Mouse (Mus musculus): ENCODE data around the gene Asb14. TPM values are rescaled to one million over a fixed set of nuclear protein-coding genes. Genes with fewer than 3 reads are reported as not detected.

Asb14 gene
- polyA plus RNA-seq (2015; fragmentation: Nextera tagmentation; extraction: Ambion mirVana): 0.08 TPM in 1 of 2 replicates, not detected in the other

- no peaks in the 10 kb centered on the region for H3K9me3 ChIP-seq
- no peak for ATAC-seq (ENCODE audit: insufficient read depth, low FRiP score, low read depth)
- H3K9ac ChIP-seq: no peak within 1 kb of the TSS
- no peaks in the 10 kb centered on the region for H3K36me3 ChIP-seq
- WGBS: 87% methylated on average over 4 of the region's 4 CpGs
- H3K4me3 ChIP-seq (replicated peaks): no peak within 1 kb of the TSS
- no peaks in the 10 kb centered on the region for H3K27me3 ChIP-seq (replicated peaks)
- no peak within 1 kb of the TSS for H3K4me2 ChIP-seq
- no peaks in the 10 kb centered on the region for H3K4me1 ChIP-seq
- no peak within 1 kb of the TSS for H3K27ac ChIP-seq
Observed at GRCm38 (mm10) chr14:26894392-26894791, at the start of gene Asb14. TSS of gene Asb14 (plus strand) at chr14:26894557.

GRCm38 (mm10) chr14:26853053-26853452, 41.3 kb upstream of the Asb14 start:
- H3K4me3 ChIP-seq (replicated peaks): no peak overlapping the region
- no peak overlapping the region for H3K9ac ChIP-seq
- 74% methylated on average over 8 of the region's 8 CpGs for WGBS
- no peak overlapping the region for H3K27ac ChIP-seq
- no peaks in the 10 kb centered on the region for H3K36me3 ChIP-seq
- H3K9me3 ChIP-seq: no peaks in the 10 kb centered on the region
- no peak for ATAC-seq (ENCODE audit: insufficient read depth, low FRiP score, low read depth)
- H3K4me2 ChIP-seq: no peak overlapping the region
- H3K4me1 ChIP-seq: no peaks in the 10 kb centered on the region
- H3K27me3 ChIP-seq (replicated peaks): no peaks in the 10 kb centered on the region

- Histone ChIP-seq H3K4me3 (replicated peaks) (no peak overlapping the region), H3K27ac (no peak overlapping the region), H3K27me3 (replicated peaks) (no peaks in the 10 kb centered on the region), H3K9ac (no peak overlapping the region), H3K4me1 (no peaks in the 10 kb centered on the region), H3K9me3 (no peaks in the 10 kb centered on the region), H3K36me3 (no peaks in the 10 kb centered on the region), H3K4me2 (no peak overlapping the region)
- WGBS: 46% methylated on average over 2 of the region's 2 CpGs
- ATAC-seq (ENCODE audit: insufficient read depth, low FRiP score, low read depth): no peak
Observed at GRCm38 (mm10) chr14:26854066-26854465, 40.3 kb upstream of the Asb14 start.

- H3K4me2 ChIP-seq: no peak overlapping the region
- H3K4me3 ChIP-seq (replicated peaks): no peak overlapping the region
Observed at GRCm38 (mm10) chr14:26858364-26858763, 36.0 kb upstream of the Asb14 start.

GRCm38 (mm10) chr14:26859024-26859423, 35.3 kb upstream of the Asb14 start:
- no peaks in the 10 kb centered on the region for H3K9me3 ChIP-seq
- 84% methylated on average over 3 of the region's 3 CpGs for WGBS
- H3K27me3 ChIP-seq (replicated peaks): no peaks in the 10 kb centered on the region
- no peaks in the 10 kb centered on the region for H3K4me1 ChIP-seq
- no peak for ATAC-seq (ENCODE audit: insufficient read depth, low FRiP score, low read depth)
- no peak overlapping the region for H3K27ac ChIP-seq
- no peaks in the 10 kb centered on the region for H3K36me3 ChIP-seq
- H3K4me3 ChIP-seq (replicated peaks): no peak overlapping the region
- H3K9ac ChIP-seq: no peak overlapping the region
- no peak overlapping the region for H3K4me2 ChIP-seq

More at GRCm38 (mm10) chr14:26858364-26858763, 36.0 kb upstream of the Asb14 start:
- Histone ChIP-seq H3K9ac (no peak overlapping the region), H3K36me3 (no peaks in the 10 kb centered on the region), H3K9me3 (no peaks in the 10 kb centered on the region), H3K27ac (no peak overlapping the region), H3K27me3 (replicated peaks) (no peaks in the 10 kb centered on the region), H3K4me1 (no peaks in the 10 kb centered on the region)
- 67% methylated on average over 2 of the region's 2 CpGs for WGBS
- no peak for ATAC-seq (ENCODE audit: insufficient read depth, low FRiP score, low read depth)

- H3K9me3 ChIP-seq: no peaks in the 10 kb centered on the region
- no peak overlapping the region for H3K4me2 ChIP-seq
- no peak overlapping the region for H3K9ac ChIP-seq
- no peak for ATAC-seq (ENCODE audit: insufficient read depth, low FRiP score, low read depth)
- no peaks in the 10 kb centered on the region for H3K36me3 ChIP-seq
- WGBS: 78% methylated on average over 9 of the region's 9 CpGs
- no peaks in the 10 kb centered on the region for H3K4me1 ChIP-seq
- H3K27me3 ChIP-seq (replicated peaks): no peaks in the 10 kb centered on the region
- H3K27ac ChIP-seq: no peak overlapping the region
- no peak overlapping the region for H3K4me3 ChIP-seq (replicated peaks)
Observed at GRCm38 (mm10) chr14:26867356-26867755, 27.0 kb upstream of the Asb14 start.

GRCm38 (mm10) chr14:26868299-26868698, 26.1 kb upstream of the Asb14 start:
- H3K4me2 ChIP-seq: no peak overlapping the region
- ATAC-seq (ENCODE audit: insufficient read depth, low FRiP score, low read depth): no peak
- no peak overlapping the region for H3K9ac ChIP-seq
- no peak overlapping the region for H3K27ac ChIP-seq
- H3K36me3 ChIP-seq: no peaks in the 10 kb centered on the region
- H3K4me3 ChIP-seq (replicated peaks): no peak overlapping the region
- H3K9me3 ChIP-seq: no peaks in the 10 kb centered on the region
- H3K4me1 ChIP-seq: no peaks in the 10 kb centered on the region
- WGBS: 92% methylated on average over 5 of the region's 5 CpGs
- no peaks in the 10 kb centered on the region for H3K27me3 ChIP-seq (replicated peaks)

GRCm38 (mm10) chr14:26878756-26879155, 15.6 kb upstream of the Asb14 start:
- no peak for ATAC-seq (ENCODE audit: insufficient read depth, low FRiP score, low read depth)
- no peak overlapping the region for H3K4me3 ChIP-seq (replicated peaks)
- H3K9me3 ChIP-seq: no peaks in the 10 kb centered on the region
- 65% methylated on average over 4 of the region's 4 CpGs for WGBS
- H3K4me1 ChIP-seq: no peaks in the 10 kb centered on the region
- H3K27ac ChIP-seq: no peak overlapping the region
- no peak overlapping the region for H3K4me2 ChIP-seq
- no peaks in the 10 kb centered on the region for H3K27me3 ChIP-seq (replicated peaks)
- H3K9ac ChIP-seq: no peak overlapping the region
- H3K36me3 ChIP-seq: no peaks in the 10 kb centered on the region

- no peaks in the 10 kb centered on the region for H3K36me3 ChIP-seq
- WGBS: 63% methylated on average over 2 of the region's 2 CpGs
Observed at GRCm38 (mm10) chr14:26879976-26880375, 14.4 kb upstream of the Asb14 start.

GRCm38 (mm10) chr14:26881700-26882099, 12.7 kb upstream of the Asb14 start:
- Histone ChIP-seq H3K4me2 (no peak overlapping the region), H3K27me3 (replicated peaks) (no peaks in the 10 kb centered on the region), H3K9ac (no peak overlapping the region), H3K9me3 (no peaks in the 10 kb centered on the region), H3K4me3 (replicated peaks) (no peak overlapping the region), H3K27ac (no peak overlapping the region), H3K4me1 (no peaks in the 10 kb centered on the region), H3K36me3 (no peaks in the 10 kb centered on the region)
- no peak for ATAC-seq (ENCODE audit: insufficient read depth, low FRiP score, low read depth)
- WGBS: 72% methylated on average over 5 of the region's 5 CpGs

More at GRCm38 (mm10) chr14:26879976-26880375, 14.4 kb upstream of the Asb14 start:
- H3K9me3 ChIP-seq: no peaks in the 10 kb centered on the region
- H3K27ac ChIP-seq: no peak overlapping the region
- ATAC-seq (ENCODE audit: insufficient read depth, low FRiP score, low read depth): no peak
- no peaks in the 10 kb centered on the region for H3K4me1 ChIP-seq
- H3K4me3 ChIP-seq (replicated peaks): no peak overlapping the region
- H3K27me3 ChIP-seq (replicated peaks): no peaks in the 10 kb centered on the region
- H3K4me2 ChIP-seq: no peak overlapping the region
- no peak overlapping the region for H3K9ac ChIP-seq

- H3K27me3 ChIP-seq (replicated peaks): no peaks in the 10 kb centered on the region
- no peak overlapping the region for H3K4me2 ChIP-seq
- no peak for ATAC-seq (ENCODE audit: insufficient read depth, low FRiP score, low read depth)
- no peaks in the 10 kb centered on the region for H3K4me1 ChIP-seq
- 63% methylated on average over 3 of the region's 3 CpGs for WGBS
- no peak overlapping the region for H3K27ac ChIP-seq
- H3K4me3 ChIP-seq (replicated peaks): no peak overlapping the region
- H3K9ac ChIP-seq: no peak overlapping the region
- no peaks in the 10 kb centered on the region for H3K9me3 ChIP-seq
- H3K36me3 ChIP-seq: no peaks in the 10 kb centered on the region
Observed at GRCm38 (mm10) chr14:26887244-26887643, 7.1 kb upstream of the Asb14 start.

- Histone ChIP-seq H3K27ac (no peak overlapping the region), H3K9ac (no peak overlapping the region), H3K27me3 (replicated peaks) (no peaks in the 10 kb centered on the region), H3K9me3 (no peaks in the 10 kb centered on the region), H3K36me3 (no peaks in the 10 kb centered on the region), H3K4me1 (no peaks in the 10 kb centered on the region), H3K4me2 (no peak overlapping the region), H3K4me3 (replicated peaks) (no peak overlapping the region)
- no peak for ATAC-seq (ENCODE audit: insufficient read depth, low FRiP score, low read depth)
- 82% methylated on average over 3 of the region's 3 CpGs for WGBS
Observed at GRCm38 (mm10) chr14:26890777-26891176, 3.6 kb upstream of the Asb14 start.

GRCm38 (mm10) chr14:26899490-26899889, 5.1 kb downstream of the Asb14 start:
- H3K36me3 ChIP-seq: no peaks in the 10 kb centered on the region
- H3K4me3 ChIP-seq (replicated peaks): no peak overlapping the region
- no peak overlapping the region for H3K27ac ChIP-seq
- WGBS: 79% methylated on average over 2 of the region's 2 CpGs
- H3K9ac ChIP-seq: no peak overlapping the region
- H3K9me3 ChIP-seq: no peaks in the 10 kb centered on the region
- no peaks in the 10 kb centered on the region for H3K4me1 ChIP-seq
- H3K27me3 ChIP-seq (replicated peaks): no peaks in the 10 kb centered on the region
- no peak overlapping the region for H3K4me2 ChIP-seq
- no peak for ATAC-seq (ENCODE audit: insufficient read depth, low FRiP score, low read depth)
